Mouse (Mus musculus): ENCODE measurements around the gene Zfp646. TPM values are rescaled to one million over a fixed set of nuclear protein-coding genes. Genes with fewer than 3 reads are reported as not detected.

The Zfp646 gene
- total and polyA plus RNA-seq, 3 experiments = 10.6 to 25.3 (median 18.8) TPM

GRCm38 (mm10) chr7:127903971-127904796 is 28.2 kb downstream of the Zfp646 start, which contains the start of gene Bckdk (continued):
- TF ChIP-seq USF1 (IDR thresholded peaks at IDR 0.05; ENCODE audit: low read depth, low read length) (no peak), MAX (IDR thresholded peaks at IDR 0.05; ENCODE audit: low read length) (no peak), MAFK (IDR thresholded peaks at IDR 0.05; ENCODE audit: insufficient replicate concordance, low read length) (no peak), RAD21 (IDR thresholded peaks at IDR 0.05; ENCODE audit: low read depth, low read length) (no peak; the same call in 1 of the 2 replicates), POLR2A (IDR thresholded peaks at IDR 0.05; ENCODE audit: low read depth, low read length) (peak; percentile 85), ZC3H11A (IDR thresholded peaks at IDR 0.05; ENCODE audit: low read depth, low read length) (no peak), ELF1 (IDR thresholded peaks at IDR 0.05; ENCODE audit: low read depth, low read length) (peak; percentile 71), MEF2A (IDR thresholded peaks at IDR 0.05; ENCODE audit: borderline replicate concordance, low read depth, low read length) (0 out of 2 replicates have a peak, but pooled peaks have one; percentile 46), NRF1 (IDR thresholded peaks at IDR 0.05; ENCODE audit: low read depth, low read length) (peak; percentile 76), UBTF (IDR thresholded peaks at IDR 0.05; ENCODE audit: low read depth, low read length) (no peak), USF2 (conservative IDR thresholded peaks at IDR 0.05; ENCODE audit: low read depth, low read length) (no peak), MYC (IDR thresholded peaks at IDR 0.05; ENCODE audit: low read depth, low read length) (no peak), JUND (conservative IDR thresholded peaks at IDR 0.05; ENCODE audit: low read depth, low read length) (no peak), GABPA (IDR thresholded peaks at IDR 0.05; ENCODE audit: insufficient replicate concordance, low read depth, low read length) (no peak; the same call in 1 of the 2 replicates), SMC3 (IDR thresholded peaks at IDR 0.05; ENCODE audit: low read depth, low read length) (no peak), ETS1 (conservative IDR thresholded peaks at IDR 0.05; ENCODE audit: low read depth, low read length) (no peak), MAZ (IDR thresholded peaks at IDR 0.05; ENCODE audit: low read depth, low read length) (no peak), RCOR1 (conservative IDR thresholded peaks at IDR 0.05; ENCODE audit: low read depth, low read length) (no peak), KAT2A (IDR thresholded peaks at IDR 0.05; ENCODE audit: insufficient replicate concordance, low read length) (peak; percentile 84; the same call in 1 of the 2 replicates)

GRCm38 (mm10) chr7:127907939-127908338 is 31.9 kb downstream of the Zfp646 start:
- H3K79me2 ChIP-seq (replicated peaks; ENCODE audit: control insufficient read depth, extremely low read depth, insufficient read depth, poor library complexity, severe bottlenecking) = 0 out of 2 replicates have a peak, but pooled peaks cover 4% of the 10 kb centered on the region
- no peaks in the 10 kb centered on the region for H3K9me3 ChIP-seq (replicated peaks; ENCODE audit: low read length)
- peaks cover 7 to 18% of the 10 kb centered on the region in 2 experiments; a peak in 3 of 4 replicates for H3K4me1 ChIP-seq (ENCODE audit: control insufficient read depth in 1 of 2, insufficient read depth in 2 of 2)
- H3K27ac ChIP-seq (ENCODE audit: insufficient read depth, low read depth) = no peak overlapping the region
- TF ChIP-seq MAZ (IDR thresholded peaks at IDR 0.05; ENCODE audit: low read depth, low read length) = no peak
- no peak overlapping the region for H3K4me3 ChIP-seq (replicated peaks in 1 of 3; ENCODE audit: low read depth in 2 of 3, low read length in 2 of 3, poor library complexity in 1 of 3)
- in situ Hi-C loops (cut with MboI; ENCODE audit: low pct_ligation_motif_present, low pct_unique_long_range_greater_than_20kb, low sequenced_read_pairs) = no loop called here
- no peaks in the 10 kb centered on the region for H3K27me3 ChIP-seq (replicated peaks)
- DNase-seq (ENCODE audit: extremely low read depth) = no peak
- no peak overlapping the region for H3K4me2 ChIP-seq (ENCODE audit: insufficient read depth, low read depth, poor library complexity, severe bottlenecking)
- dilution Hi-C loops (cut with MboI; ENCODE audit: extremely low pct_ligation_motif_present, extremely low pct_unique_long_range_greater_than_20kb, low sequenced_read_pairs) = no loop called here
- no peak overlapping the region for H3K9ac ChIP-seq (ENCODE audit: insufficient read depth, low read depth)
- H3K36me3 ChIP-seq (replicated peaks in 1 of 2; ENCODE audit: control insufficient read depth in 1 of 2, insufficient read depth in 1 of 2, low read length in 1 of 2) = peaks cover 45 to 56% of the 10 kb centered on the region in 2 experiments

Measured in CH12.LX (cell line).